In the genomic region with DNA sequence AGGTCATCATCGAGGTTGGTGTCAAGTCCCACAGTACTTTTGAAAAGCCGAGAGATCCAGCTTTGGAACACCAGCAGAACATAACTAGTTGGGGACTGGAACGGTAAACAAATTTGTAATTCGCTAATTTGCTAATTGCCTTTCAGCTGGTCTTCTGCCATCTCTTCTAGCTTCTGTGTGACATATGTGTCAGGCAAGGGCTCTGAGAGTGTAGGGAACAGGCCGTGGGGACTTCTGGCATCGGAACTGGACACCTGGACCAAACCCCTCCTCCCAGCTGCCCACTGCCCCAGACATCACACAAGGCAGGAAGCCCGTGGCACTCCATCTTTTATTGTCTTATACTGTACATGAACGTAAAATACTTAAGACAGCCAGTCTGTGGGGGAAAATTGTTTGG, we compare ENCODE assay signal across 27 mouse cellular contexts.
"Had no signal": no experiment of that assay in that cellular context is flagged by ENCODE, and none has a peak within 500 bp of the region (broad histone marks: within the 10 kb centered on the region; RNA-seq: fewer than 3 reads in every experiment).

No protein-coding gene starts in this region.

- H3K4me2 ChIP-seq: heart, embryonic 11.5 days; heart, embryonic 13.5 days; heart, embryonic 15.5 days; hindbrain, embryonic 13.5 days; hindbrain, embryonic 15.5 days; kidney, embryonic 15.5 days; limb, embryonic 13.5 days; limb, embryonic 15.5 days; liver, embryonic 12.5 days had no signal

- H3K27ac ChIP-seq: gastrocnemius, adult 2 months; heart, adult 2 months; heart, embryonic 13.5 days; heart, embryonic 15.5 days; hindbrain, embryonic 13.5 days; hindbrain, embryonic 15.5 days; hindbrain, postnatal 0 days; kidney, embryonic 15.5 days; kidney, postnatal 0 days; limb, embryonic 13.5 days; limb, embryonic 15.5 days; liver, embryonic 12.5 days; liver, embryonic 14.5 days had no signal

- DNase-seq: gastrocnemius, adult 2 months; gastrocnemius, postnatal 10 days; gastrocnemius, postnatal 25 days; heart, adult 11 months; heart, adult 2 months; heart, postnatal 14 days; heart, postnatal 36 days; kidney, adult 11 months; kidney, adult 2 months; kidney, adult 9 months; kidney, postnatal 14 days; kidney, postnatal 36 days; layer of hippocampus, adult 9-11 months; layer of hippocampus, postnatal 36 days had no signal

- H3K4me3 ChIP-seq: gastrocnemius, adult 2 months; heart, adult 2 months; heart, embryonic 13.5 days; heart, embryonic 15.5 days; hindbrain, embryonic 13.5 days; hindbrain, embryonic 15.5 days; kidney, embryonic 15.5 days; limb, embryonic 13.5 days; limb, embryonic 15.5 days; liver, embryonic 12.5 days had no signal

- H3K36me3 ChIP-seq: heart, embryonic 13.5 days; heart, embryonic 15.5 days; hindbrain, embryonic 13.5 days; hindbrain, embryonic 15.5 days; kidney, embryonic 15.5 days; limb, embryonic 13.5 days; limb, embryonic 15.5 days; liver, embryonic 12.5 days had no signal

- ATAC-seq: hindbrain, postnatal 0 days; intestine, embryonic 16.5 days; liver, embryonic 12.5 days had no signal

- H3K9ac ChIP-seq: heart, embryonic 13.5 days; heart, embryonic 15.5 days; hindbrain, embryonic 13.5 days; hindbrain, embryonic 15.5 days; kidney, embryonic 15.5 days; limb, embryonic 13.5 days; limb, embryonic 15.5 days; liver, embryonic 12.5 days; liver, embryonic 14.5 days had no signal

- H3K9me3 ChIP-seq: heart, embryonic 13.5 days; heart, embryonic 15.5 days; hindbrain, embryonic 13.5 days; hindbrain, embryonic 15.5 days; kidney, embryonic 15.5 days; limb, embryonic 13.5 days; limb, embryonic 15.5 days; liver, embryonic 12.5 days had no signal
